Mouse (Mus musculus): ENCODE measurements around the gene Psma1. TPM values are rescaled to one million over a fixed set of nuclear protein-coding genes. Genes with fewer than 3 reads are reported as not detected.

The Psma1 gene
- total and polyA plus RNA-seq, 2 experiments from 2014 or later: 144 to 342 TPM

- 84% methylated on average over 5 of the region's 5 CpGs for WGBS
- Histone ChIP-seq H3K4me2 (ENCODE audit: low read depth, low read length) (no peak overlapping the region), H3K36me3 (ENCODE audit: insufficient read depth, low read length) (no peaks in the 10 kb centered on the region), H3K9ac (replicated peaks; ENCODE audit: low read length) (no peak overlapping the region), H3K4me1 (ENCODE audit: insufficient read depth, low read length) (0 out of 2 replicates have a peak, but pooled peaks cover 7% of the 10 kb centered on the region), H3K4me3 (ENCODE audit: low read length) (no peak overlapping the region), H3K27me3 (ENCODE audit: insufficient read depth, low read length) (no peaks in the 10 kb centered on the region), H3K27ac (no peak overlapping the region), H3K9me3 (ENCODE audit: low read length) (no peaks in the 10 kb centered on the region)
- DNase-seq (ENCODE audit: low spot score) (no peak), ATAC-seq (no peak)
- no peak for TF ChIP-seq CTCF (IDR thresholded peaks at IDR 0.05; ENCODE audit: low read depth)
Measured at GRCm38 (mm10) chr7:114293903-114294302, 18.0 kb upstream of the Psma1 start.

GRCm38 (mm10) chr7:114292501-114292971 lies 16.6 kb upstream of the Psma1 start:
- WGBS: 11% methylated on average over 12 of the region's 12 CpGs
- no peaks in the 10 kb centered on the region for H3K9me3 ChIP-seq (ENCODE audit: low read length)

GRCm38 (mm10) chr7:114291461-114292335 lies 15.8 kb upstream of the Psma1 start:
- peak overlapping the region; percentile 54; the same call in 1 of the 2 replicates for H3K27ac ChIP-seq
- no peaks in the 10 kb centered on the region for H3K36me3 ChIP-seq (ENCODE audit: insufficient read depth, low read length)
- TF ChIP-seq CTCF (IDR thresholded peaks at IDR 0.05; ENCODE audit: low read depth): 0 out of 2 replicates have a peak, but pooled peaks have one; percentile 2
- H3K9me3 ChIP-seq (ENCODE audit: low read length): no peaks in the 10 kb centered on the region
- no peak for DNase-seq (ENCODE audit: low spot score)
- 27% methylated on average over 15 of the region's 15 CpGs for WGBS
- peak overlapping the region; percentile 40; the same call in 1 of the 2 replicates for H3K4me2 ChIP-seq (ENCODE audit: low read depth, low read length)
- H3K27me3 ChIP-seq (ENCODE audit: insufficient read depth, low read length): no peaks in the 10 kb centered on the region
- H3K4me3 ChIP-seq (ENCODE audit: low read length): no peak overlapping the region
- H3K4me1 ChIP-seq (ENCODE audit: insufficient read depth, low read length): 0 out of 2 replicates have a peak, but pooled peaks cover 7% of the 10 kb centered on the region
- H3K9ac ChIP-seq (replicated peaks; ENCODE audit: low read length): no peak overlapping the region
- ATAC-seq: no peak

More at GRCm38 (mm10) chr7:114292501-114292971, 16.6 kb upstream of the Psma1 start:
- ATAC-seq: 0 out of 2 replicates have a peak, but pooled peaks have one; percentile 47
- no peak overlapping the region for H3K4me3 ChIP-seq (ENCODE audit: low read length)
- H3K9ac ChIP-seq (replicated peaks; ENCODE audit: low read length): no peak overlapping the region
- peak; percentile 71 for DNase-seq (ENCODE audit: low spot score)
- peak overlapping the region; percentile 22; the same call in 1 of the 2 replicates for H3K27ac ChIP-seq
- H3K27me3 ChIP-seq (ENCODE audit: insufficient read depth, low read length): no peaks in the 10 kb centered on the region
- peak overlapping the region; percentile 40 for H3K4me2 ChIP-seq (ENCODE audit: low read depth, low read length)
- no peaks in the 10 kb centered on the region for H3K36me3 ChIP-seq (ENCODE audit: insufficient read depth, low read length)
- 0 out of 2 replicates have a peak, but pooled peaks cover 7% of the 10 kb centered on the region for H3K4me1 ChIP-seq (ENCODE audit: insufficient read depth, low read length)
- TF ChIP-seq CTCF (IDR thresholded peaks at IDR 0.05; ENCODE audit: low read depth): no peak

- peak; percentile 78 for DNase-seq (ENCODE audit: low spot score)
- ATAC-seq: peak; percentile 89
- no peak overlapping the region for H3K4me3 ChIP-seq (ENCODE audit: low read length)
- no peak for TF ChIP-seq CTCF (IDR thresholded peaks at IDR 0.05; ENCODE audit: low read depth)
- H3K9me3 ChIP-seq (ENCODE audit: low read length): no peaks in the 10 kb centered on the region
- H3K9ac ChIP-seq (replicated peaks; ENCODE audit: low read length): no peak overlapping the region
- no peaks in the 10 kb centered on the region for H3K27me3 ChIP-seq (ENCODE audit: insufficient read depth, low read length)
- H3K27ac ChIP-seq: peak overlapping the region; percentile 64; the same call in 1 of the 2 replicates
- no peak overlapping the region for H3K4me2 ChIP-seq (ENCODE audit: low read depth, low read length)
- 43% methylated on average over 5 of the region's 5 CpGs for WGBS
- no peaks in the 10 kb centered on the region for H3K36me3 ChIP-seq (ENCODE audit: insufficient read depth, low read length)
- 0 out of 2 replicates have a peak, but pooled peaks cover 7% of the 10 kb centered on the region for H3K4me1 ChIP-seq (ENCODE audit: insufficient read depth, low read length)
Measured at GRCm38 (mm10) chr7:114290078-114290506, 14.2 kb upstream of the Psma1 start.

- no peak overlapping the region for H3K9ac ChIP-seq (replicated peaks; ENCODE audit: low read length)
- H3K4me2 ChIP-seq (ENCODE audit: low read depth, low read length): no peak overlapping the region
- no peaks in the 10 kb centered on the region for H3K27me3 ChIP-seq (ENCODE audit: insufficient read depth, low read length)
- no peaks in the 10 kb centered on the region for H3K4me1 ChIP-seq (ENCODE audit: insufficient read depth, low read length)
- H3K4me3 ChIP-seq (ENCODE audit: low read length): no peak overlapping the region
- H3K9me3 ChIP-seq (ENCODE audit: low read length): no peaks in the 10 kb centered on the region
- WGBS: 88% methylated on average over 14 of the region's 14 CpGs
- TF ChIP-seq CTCF (IDR thresholded peaks at IDR 0.05; ENCODE audit: low read depth): no peak
- ATAC-seq: no peak
- DNase-seq (ENCODE audit: low spot score): no peak
- H3K36me3 ChIP-seq (ENCODE audit: insufficient read depth, low read length): no peaks in the 10 kb centered on the region
- no peak overlapping the region for H3K27ac ChIP-seq
Measured at GRCm38 (mm10) chr7:114284296-114284910, 8.5 kb upstream of the Psma1 start.

- no peak for ATAC-seq
- Histone ChIP-seq H3K4me3 (ENCODE audit: low read length) (no peak overlapping the region), H3K9me3 (ENCODE audit: low read length) (no peaks in the 10 kb centered on the region)
Measured at GRCm38 (mm10) chr7:114283006-114283405, 7.1 kb upstream of the Psma1 start.

More at GRCm38 (mm10) chr7:114283006-114283405, 7.1 kb upstream of the Psma1 start:
- 87% methylated on average over 9 of the region's 9 CpGs for WGBS
- H3K36me3 ChIP-seq (ENCODE audit: insufficient read depth, low read length): no peaks in the 10 kb centered on the region
- no peaks in the 10 kb centered on the region for H3K4me1 ChIP-seq (ENCODE audit: insufficient read depth, low read length)
- TF ChIP-seq CTCF (IDR thresholded peaks at IDR 0.05; ENCODE audit: low read depth): no peak
- no peak overlapping the region for H3K9ac ChIP-seq (replicated peaks; ENCODE audit: low read length)
- H3K27ac ChIP-seq: no peak overlapping the region
- no peak overlapping the region for H3K4me2 ChIP-seq (ENCODE audit: low read depth, low read length)
- H3K27me3 ChIP-seq (ENCODE audit: insufficient read depth, low read length): no peaks in the 10 kb centered on the region
- no peak for DNase-seq (ENCODE audit: low spot score)
